ENCODE assay signal across 10 mouse cellular contexts in genomic region chr12:77092741-77093140, GRCm38 (mm10).
DNase-seq lines count a peak whose midpoint lies in the region; ATAC-seq and TF ChIP-seq lines count a peak whose summit lies in the region.
"Had no signal": no experiment of that assay in that cellular context is flagged by ENCODE, and none has a peak within 500 bp of the region (broad histone marks: within the 10 kb centered on the region; RNA-seq: fewer than 3 reads in every experiment).

No protein-coding gene starts in this region.

- no peak overlapping the region for H3K9ac ChIP-seq in lung, embryonic 14.5 days
- H3K9ac ChIP-seq: limb, embryonic 13.5 days; neural tube, embryonic 13.5 days had no signal

- no peak overlapping the region for H3K4me2 ChIP-seq in lung, embryonic 14.5 days
- H3K4me2 ChIP-seq: limb, embryonic 13.5 days; neural tube, embryonic 13.5 days had no signal

- no peak for TF ChIP-seq POLR2A in lung, adult 2 months (IDR thresholded peaks at IDR 0.05; ENCODE audit: borderline replicate concordance, extremely low read depth, low read depth, low read length)

- no peaks in the 10 kb centered on the region for H3K9me3 ChIP-seq in lung, embryonic 14.5 days (ENCODE audit: low read depth, low read length)
- H3K9me3 ChIP-seq: limb, embryonic 13.5 days; neural tube, embryonic 13.5 days had no signal

- H3K4me1 ChIP-seq in lung, embryonic 14.5 days (ENCODE audit: insufficient read depth) = peaks cover 6% of the 10 kb centered on the region; the same call in 1 of the 2 replicates
- H3K4me1 ChIP-seq in lung, adult 2 months (ENCODE audit: control insufficient read depth, insufficient read depth, low read length) = peaks cover 2% of the 10 kb centered on the region; the same call in 1 of the 2 replicates
- H3K4me1 ChIP-seq: limb, embryonic 13.5 days; neural tube, embryonic 13.5 days had no signal

- WGBS in lung, embryonic 14.5 days = 18% methylated on average over 3 of the region's 3 CpGs
- WGBS in lung, adult 2 months = 15% methylated on average over 3 of the region's 3 CpGs

- DNase-seq in adrenal gland, postnatal 14 days = peak; percentile 22
- no peak for DNase-seq in adrenal gland, postnatal 25 days
- peak; percentile 92 for DNase-seq in lung, embryonic 14.5 days
- no peak for DNase-seq in lung, adult 2 months
- peak; percentile 81 for DNase-seq in kidney, postnatal 14 days
- peak; percentile 38 for DNase-seq in lung, postnatal 25 days (ENCODE audit: low spot score)
- DNase-seq in thymus, postnatal 10 days (ENCODE audit: low spot score in 2 of 2) = no peak

- H3K4me3 ChIP-seq in lung, embryonic 14.5 days (ENCODE audit: low read depth, low read length) = no peak overlapping the region
- no peak overlapping the region for H3K4me3 ChIP-seq in lung, adult 2 months (replicated peaks; ENCODE audit: extremely low read depth, low read depth, low read length)
- H3K4me3 ChIP-seq: limb, embryonic 13.5 days; neural tube, embryonic 13.5 days had no signal

- no peaks in the 10 kb centered on the region for H3K27me3 ChIP-seq in lung, embryonic 14.5 days (ENCODE audit: insufficient read depth, low read length)
- H3K27me3 ChIP-seq: limb, embryonic 13.5 days; neural tube, embryonic 13.5 days had no signal

- no peak for TF ChIP-seq CTCF in lung, embryonic 14.5 days (IDR thresholded peaks at IDR 0.05; ENCODE audit: low read depth)
- TF ChIP-seq CTCF in lung, adult 2 months (IDR thresholded peaks at IDR 0.05; ENCODE audit: insufficient read depth, low read length) = no peak

- ATAC-seq in lung, embryonic 14.5 days (ENCODE audit: insufficient read depth) = peak; percentile 86
- no peak for ATAC-seq in erythroid progenitor cell, adult 5-6 weeks (replicated peaks; ENCODE audit: low FRiP score, poor library complexity, severe bottlenecking)

- H3K27ac ChIP-seq in lung, embryonic 14.5 days (ENCODE audit: low read depth) = no peak overlapping the region
- H3K27ac ChIP-seq: limb, embryonic 13.5 days; neural tube, embryonic 13.5 days had no signal

- no peaks in the 10 kb centered on the region for H3K36me3 ChIP-seq in lung, embryonic 14.5 days (ENCODE audit: insufficient read depth)
- H3K36me3 ChIP-seq: limb, embryonic 13.5 days; neural tube, embryonic 13.5 days had no signal

Comparison
In these comparisons a context has a peak if more than half of its experiments do, and no peak if none do; other contexts are left out.
1. DNase-seq: peak in adrenal gland, postnatal 14 days (single experiment), lung, embryonic 14.5 days (single experiment), kidney, postnatal 14 days (single experiment) and lung, postnatal 25 days (single experiment); none in adrenal gland, postnatal 25 days (single experiment), lung, adult 2 months (single experiment) and thymus, postnatal 10 days (0 of 2).